Mouse (Mus musculus): ENCODE measurements around the gene March1.

DNA sequence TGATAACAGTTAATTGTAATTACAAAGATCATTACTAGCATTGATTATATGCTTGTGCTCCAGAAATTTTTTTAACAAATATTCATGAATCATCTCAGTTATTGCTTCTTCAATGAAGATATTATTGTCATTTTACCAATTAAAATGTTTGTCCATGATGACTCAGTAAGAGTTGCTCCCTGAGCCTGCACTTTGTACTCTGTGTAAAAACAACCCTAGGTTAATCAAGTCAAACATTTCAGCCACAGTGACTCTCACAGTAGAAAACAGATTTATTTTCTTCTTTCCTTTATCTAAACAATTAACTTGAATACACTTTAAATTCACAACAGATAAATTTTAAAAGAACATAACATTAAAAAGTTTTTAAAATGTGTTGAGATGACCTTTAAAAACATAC lies 708.7 kb downstream of the March1 start:
- no peak for TF ChIP-seq CTCF (IDR thresholded peaks at IDR 0.05; ENCODE audit: control insufficient read depth, insufficient read depth, insufficient read length)
- no peak for TF ChIP-seq FOSL1 (IDR thresholded peaks at IDR 0.05; ENCODE audit: insufficient read depth, low read length, poor library complexity, severe bottlenecking)
- TF ChIP-seq MAX (IDR thresholded peaks at IDR 0.05) = no peak
- no peak for TF ChIP-seq USF1 (IDR thresholded peaks at IDR 0.05; ENCODE audit: low read depth)
- TF ChIP-seq MYOD1 (IDR thresholded peaks at IDR 0.05; ENCODE audit: control insufficient read depth, insufficient read length, low read depth) = no peak

All from C2C12 (cell line).